Mouse (Mus musculus): ENCODE measurements around the gene Sdc3.

Gene Sdc3

DNA sequence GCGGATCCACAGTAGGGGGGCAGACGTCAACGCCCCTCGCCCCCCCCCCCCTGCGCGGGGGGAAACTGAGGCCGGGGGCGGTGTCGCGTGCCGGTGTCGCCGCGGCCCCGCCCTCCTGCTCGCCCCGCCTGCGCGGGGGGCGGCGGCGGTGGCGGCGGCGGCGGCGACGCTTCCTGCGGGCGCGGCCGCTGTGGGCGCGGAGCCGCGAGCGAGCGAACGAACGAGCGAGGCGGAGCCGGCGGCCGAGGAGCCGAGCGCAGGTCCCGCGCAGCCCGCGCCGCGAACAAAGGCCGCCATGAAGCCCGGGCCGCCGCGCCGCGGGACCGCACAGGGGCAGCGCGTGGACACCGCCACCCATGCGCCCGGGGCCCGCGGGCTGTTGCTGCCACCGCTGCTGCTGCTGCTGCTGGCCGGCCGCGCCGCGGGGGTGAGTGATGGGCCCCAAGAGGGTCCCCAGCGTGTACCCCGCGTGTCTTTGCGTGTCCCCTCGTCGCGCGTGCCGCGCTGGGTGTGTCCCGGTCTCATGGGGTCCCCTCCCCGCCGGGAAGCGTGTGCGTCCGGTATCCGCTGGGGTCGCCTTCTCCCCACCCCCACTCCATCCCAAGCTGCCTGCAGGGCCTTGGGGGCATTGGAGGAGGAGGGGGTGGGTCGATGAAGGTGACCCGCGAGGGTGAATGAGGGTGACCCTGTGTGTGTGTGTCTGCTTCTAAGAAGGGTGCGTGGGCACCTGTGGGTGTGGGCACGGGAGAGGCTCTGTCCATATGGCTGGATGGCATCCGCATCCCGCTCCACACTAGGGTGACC lies at the start of gene Sdc3:
Sdc3 (plus strand) TSS at position 162 of the 804 bp plus-strand sequence.
- no peak for DNase-seq (ENCODE audit: low spot score in 2 of 2)

DNA sequence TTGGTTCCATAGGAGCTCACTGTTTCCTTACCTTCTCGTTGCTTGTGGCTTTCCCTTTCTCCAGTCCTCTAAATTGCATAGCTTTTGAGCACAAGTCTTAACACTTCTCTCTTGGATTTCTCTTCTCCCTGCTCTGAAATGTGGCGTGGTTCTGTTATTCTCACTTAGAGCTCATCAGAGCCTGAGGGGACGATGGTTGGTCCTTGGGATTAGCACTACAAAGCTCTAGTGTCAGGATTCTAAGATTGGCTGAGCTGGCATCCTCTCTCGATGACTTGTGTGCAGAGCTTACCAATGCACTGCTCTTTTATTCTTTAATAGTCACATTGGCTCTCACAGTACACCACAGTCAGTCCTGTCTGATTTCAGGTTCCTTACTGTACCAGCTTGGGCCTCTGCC lies 48.3 kb upstream of the Sdc3 start:
- no peak for DNase-seq (ENCODE audit: low spot score in 2 of 2)

DNA sequence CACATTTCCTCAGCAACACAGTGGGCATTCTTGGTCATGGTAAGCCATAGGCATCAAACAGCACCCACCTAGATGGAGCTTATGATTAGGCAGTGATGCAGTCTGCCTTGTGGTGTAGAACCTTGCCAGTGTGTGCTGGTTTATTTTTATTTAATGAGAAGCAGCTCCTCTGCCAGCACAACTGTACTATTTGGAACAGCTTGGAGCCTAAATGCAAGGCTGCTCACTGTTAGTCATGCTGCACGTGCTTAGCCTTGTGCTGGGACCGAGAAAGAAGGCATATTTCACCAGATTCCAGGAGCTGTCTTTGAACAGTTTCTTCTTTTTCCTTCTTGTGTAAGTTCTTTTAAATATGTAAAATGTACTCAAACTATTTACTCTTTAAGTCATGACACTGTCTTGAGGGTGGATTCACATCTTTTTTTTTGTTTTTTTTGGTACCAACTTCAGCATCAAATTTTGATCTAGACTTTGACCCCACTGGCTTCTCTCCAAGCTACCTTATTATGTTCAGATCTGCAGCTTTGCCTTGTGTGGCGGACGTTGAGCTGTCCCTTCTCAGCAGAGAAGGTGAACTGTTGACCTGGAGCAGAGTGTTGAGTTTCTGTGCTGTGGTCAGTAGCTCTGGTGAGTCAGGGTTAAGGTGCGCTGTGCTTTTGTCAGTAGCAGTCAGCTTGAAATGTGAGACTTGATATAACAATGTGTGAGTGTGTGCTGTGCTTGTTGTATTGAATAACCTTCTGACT lies 46.6 kb upstream of the Sdc3 start:
- peak; percentile 46 to 68 for DNase-seq (ENCODE audit: low spot score in 2 of 2)

DNA sequence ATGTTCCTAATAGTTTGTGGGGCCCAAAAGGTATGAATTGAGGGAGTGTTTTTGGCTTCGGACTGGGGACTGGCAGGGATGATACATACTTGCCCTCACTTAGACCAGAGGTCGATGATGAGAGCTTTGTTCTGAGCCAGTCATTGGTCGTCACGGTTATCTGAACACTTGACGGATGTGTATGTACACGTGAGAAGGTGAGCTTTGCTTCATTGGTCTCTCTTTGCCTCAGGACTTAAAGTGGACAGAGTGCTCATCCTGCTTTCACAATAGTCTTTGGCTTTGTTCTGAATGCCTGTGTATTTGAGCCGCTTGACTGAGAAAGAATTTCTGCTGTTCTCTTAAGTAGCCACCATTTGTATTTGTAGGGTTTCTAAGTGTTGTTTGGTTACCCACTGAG lies 42.8 kb upstream of the Sdc3 start:
- no peak for DNase-seq (ENCODE audit: low spot score in 2 of 2)

- DNase-seq (ENCODE audit: low spot score in 2 of 2) = no peak
These were observed 40.4 kb upstream of the Sdc3 start for GRCm38 (mm10) chr4:130751966-130752365.

- DNase-seq (ENCODE audit: low spot score in 2 of 2) = no peak
These were observed 39.7 kb upstream of the Sdc3 start for GRCm38 (mm10) chr4:130752591-130752990.

DNA sequence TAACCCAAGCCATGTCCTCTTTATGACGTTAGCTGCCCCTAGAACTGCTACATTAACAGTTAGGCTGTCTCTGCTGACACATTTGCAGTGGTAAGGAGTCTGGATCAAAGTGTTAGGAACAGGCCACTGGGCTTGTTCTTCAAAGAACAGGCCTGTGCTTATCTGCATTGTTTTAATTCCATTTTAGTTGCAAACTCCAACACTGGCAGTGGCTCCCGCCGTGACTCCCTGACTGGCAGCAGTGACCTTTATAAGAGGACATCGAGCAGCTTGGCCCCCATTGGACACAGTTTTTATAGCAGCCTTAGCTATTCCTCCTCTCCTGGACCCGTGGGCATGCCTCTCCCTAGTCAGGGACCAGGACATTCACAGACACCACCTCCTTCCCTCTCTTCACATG lies 38.6 kb upstream of the Sdc3 start:
- DNase-seq (ENCODE audit: low spot score in 2 of 2) = no peak

GRCm38 (mm10) chr4:130754776-130755175 lies 37.6 kb upstream of the Sdc3 start:
- DNase-seq (ENCODE audit: low spot score in 2 of 2) = no peak

- no peak for DNase-seq (ENCODE audit: low spot score in 2 of 2)
These were observed 32.5 kb upstream of the Sdc3 start for GRCm38 (mm10) chr4:130759875-130760274.

DNA sequence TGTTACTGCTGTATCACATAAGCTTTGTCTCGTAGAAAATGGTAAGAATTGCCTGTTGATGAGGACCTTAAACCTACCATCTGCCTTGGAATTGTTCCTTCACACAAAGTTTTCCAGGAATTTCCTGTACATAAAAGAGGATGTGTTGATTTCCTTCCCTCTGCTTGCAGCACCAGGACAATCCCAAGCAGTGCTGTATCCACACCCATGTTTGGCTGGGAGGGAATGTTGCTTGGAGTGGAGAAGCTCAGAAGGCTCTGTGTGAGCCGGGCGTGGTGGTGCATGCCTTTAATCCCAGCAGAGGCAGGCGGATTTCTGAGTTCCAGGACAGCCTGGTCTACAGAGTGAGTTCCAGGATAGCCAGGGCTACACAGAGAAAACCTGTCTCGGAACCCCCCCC lies 30.5 kb upstream of the Sdc3 start:
- no peak for DNase-seq (ENCODE audit: low spot score in 2 of 2)

GRCm38 (mm10) chr4:130765399-130766160 lies 26.8 kb upstream of the Sdc3 start:
- DNase-seq (ENCODE audit: low spot score in 2 of 2) = no peak

DNA sequence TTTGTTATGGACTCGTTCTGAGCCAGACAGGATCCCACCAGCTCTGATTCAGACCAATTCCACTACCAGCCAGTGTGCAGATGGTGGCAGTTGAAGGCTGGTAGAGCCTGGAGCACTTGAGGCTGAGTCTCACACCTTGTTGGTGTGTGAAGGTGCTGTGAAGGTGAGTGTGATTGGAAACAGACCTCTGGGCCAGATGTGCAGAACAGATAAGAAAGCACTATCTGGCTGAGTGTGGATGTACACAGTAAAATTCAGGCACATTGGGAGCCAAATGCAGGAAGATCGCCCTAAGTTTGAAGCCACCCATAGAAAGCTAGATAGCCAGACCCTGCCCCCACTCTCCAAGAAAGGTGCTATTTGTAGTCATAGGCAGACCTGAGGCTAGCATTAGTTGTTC lies 25.9 kb upstream of the Sdc3 start:
- no peak for DNase-seq (ENCODE audit: low spot score in 2 of 2)

DNA sequence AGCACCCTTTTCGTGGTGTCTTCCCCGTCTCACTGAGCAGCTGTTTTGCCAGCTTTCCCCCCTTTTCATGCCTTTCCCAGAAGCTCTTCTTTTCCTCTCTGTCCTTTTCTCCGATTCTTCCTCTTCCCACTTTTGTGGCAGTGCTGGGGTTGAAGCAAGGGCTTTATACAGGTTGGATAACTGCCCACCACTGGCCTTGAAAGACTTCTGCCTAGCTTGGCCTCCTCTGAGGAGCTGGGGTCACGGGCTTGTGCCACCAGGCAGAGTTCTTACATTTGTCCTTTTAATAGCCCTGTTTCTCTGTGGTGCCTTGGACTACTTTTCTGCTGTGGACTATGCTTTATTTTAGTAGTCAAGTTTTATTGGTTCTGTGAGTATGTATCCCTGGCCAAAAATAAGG lies 25.4 kb upstream of the Sdc3 start:
- DNase-seq (ENCODE audit: low spot score in 2 of 2) = no peak

DNA sequence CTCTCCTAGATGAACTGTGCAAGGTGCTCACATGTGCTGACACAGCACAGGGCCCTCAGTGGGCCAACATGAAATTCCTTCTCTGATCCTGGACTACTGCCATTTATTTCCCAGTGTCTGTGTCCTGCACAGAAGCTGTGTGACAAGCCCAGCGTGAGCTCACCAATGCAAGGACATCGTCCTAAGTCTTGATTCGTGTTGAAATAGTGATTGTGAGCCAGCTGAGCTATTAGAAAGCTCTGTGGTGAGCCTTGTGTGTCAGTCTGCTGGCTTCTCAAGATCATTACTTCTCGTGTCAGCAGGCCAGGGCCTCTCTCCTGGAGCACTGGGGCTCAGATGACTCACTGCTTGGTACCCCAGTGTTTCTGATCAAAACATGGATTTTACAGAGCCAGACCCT lies 18.4 kb upstream of the Sdc3 start:
- no peak for DNase-seq (ENCODE audit: low spot score in 2 of 2)

- DNase-seq (ENCODE audit: low spot score in 2 of 2) = no peak
These were observed 17.5 kb upstream of the Sdc3 start for GRCm38 (mm10) chr4:130774822-130775221.

DNA sequence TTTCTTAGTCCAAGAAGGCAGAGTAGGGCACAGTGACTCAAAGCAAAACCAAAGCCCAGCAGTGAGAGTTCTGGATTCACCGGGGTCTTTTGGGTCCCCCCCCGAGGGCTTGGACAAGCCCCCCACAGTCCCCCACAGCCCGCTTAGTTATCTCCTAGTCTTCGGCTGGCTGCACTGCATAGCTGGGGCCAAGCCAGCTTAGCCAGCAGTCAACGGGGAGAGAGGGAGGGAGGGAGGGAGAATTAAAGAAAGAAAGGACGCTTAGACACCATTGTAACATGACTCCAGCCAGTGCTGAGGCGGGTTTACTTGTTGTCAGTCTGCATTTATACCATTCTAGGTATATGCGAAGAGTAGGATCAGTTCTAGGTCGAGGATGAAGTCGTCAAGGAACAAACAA lies 14.7 kb upstream of the Sdc3 start:
- DNase-seq (ENCODE audit: low spot score in 2 of 2) = no peak

- DNase-seq (ENCODE audit: low spot score in 2 of 2) = no peak
These were observed 13.3 kb upstream of the Sdc3 start for GRCm38 (mm10) chr4:130779037-130779436.

- no peak for DNase-seq (ENCODE audit: low spot score in 2 of 2)
These were observed 9.8 kb upstream of the Sdc3 start for GRCm38 (mm10) chr4:130782492-130782891.

DNA sequence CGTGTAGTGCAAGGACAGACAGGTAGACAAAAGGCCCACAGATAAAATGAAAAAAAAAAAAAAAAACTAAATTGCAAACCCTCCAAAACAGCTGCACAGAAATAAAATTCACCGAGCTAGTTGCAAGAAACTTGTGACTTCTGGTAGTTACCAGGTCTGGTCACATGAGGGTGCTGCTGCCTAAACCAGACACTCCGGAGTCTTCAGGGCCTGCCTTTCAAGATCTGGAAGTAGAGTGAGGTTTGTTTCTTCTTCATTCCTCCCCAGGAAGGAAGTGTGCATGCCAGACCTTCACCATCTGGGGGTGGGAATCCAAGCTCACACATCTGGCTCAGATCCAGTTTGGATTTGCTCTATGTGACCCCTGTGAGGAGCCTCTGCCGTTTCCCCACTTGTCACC lies 7.6 kb upstream of the Sdc3 start:
- peak in 1 of 2 experiments; percentile 54 for DNase-seq (ENCODE audit: low spot score in 2 of 2)

GRCm38 (mm10) chr4:130787530-130787929 lies 4.8 kb upstream of the Sdc3 start:
- DNase-seq (ENCODE audit: low spot score in 2 of 2) = no peak

DNA sequence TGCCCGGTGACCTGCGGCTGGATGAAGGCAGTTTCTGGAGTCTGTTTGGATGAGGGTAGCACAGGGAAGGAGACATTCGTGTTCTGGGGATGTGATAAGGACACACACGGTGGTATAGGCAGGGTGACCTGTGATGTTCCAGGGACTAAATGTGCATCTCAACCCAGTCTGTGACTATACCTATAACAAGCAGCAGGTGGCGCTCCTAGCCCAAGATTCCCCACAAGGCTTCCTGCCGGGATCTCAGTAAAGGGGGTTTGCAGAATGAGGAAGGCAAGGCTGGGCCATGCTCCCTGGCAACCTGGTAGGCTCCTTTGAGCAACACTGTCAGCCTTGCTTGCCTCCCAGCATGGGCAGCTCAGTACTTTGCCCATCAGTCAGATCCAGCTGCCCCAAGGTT lies 2.2 kb upstream of the Sdc3 start:
- DNase-seq (ENCODE audit: low spot score in 2 of 2) = peak; percentile 75 to 89

- DNase-seq (ENCODE audit: low spot score in 2 of 2) = no peak
These were observed 444 bp upstream of the Sdc3 start for GRCm38 (mm10) chr4:130791811-130792375.
